19 mouse cellular contexts compared by ENCODE assay signal in the genomic region with DNA sequence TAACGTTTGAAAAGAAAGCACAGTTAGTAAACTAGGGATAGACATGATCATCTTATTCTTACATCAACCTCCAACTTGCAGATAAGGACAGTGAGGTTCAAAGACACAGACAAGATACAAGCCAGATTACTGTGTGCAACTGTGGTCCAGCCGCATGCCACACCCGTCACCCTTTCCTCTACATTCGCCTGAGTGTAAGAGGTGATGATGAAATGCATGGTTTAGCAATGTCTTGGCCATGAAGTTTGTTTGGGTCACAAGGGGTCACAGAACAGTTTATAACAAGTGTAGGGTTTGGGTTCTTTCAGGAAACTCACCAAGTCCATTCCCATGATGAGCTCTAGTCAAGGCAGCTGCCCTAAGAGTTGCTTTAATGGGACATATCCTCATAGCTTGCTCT. TPM values are rescaled to one million over a fixed set of nuclear protein-coding genes. Genes with fewer than 3 reads are reported as not detected.
DNase-seq lines count a peak whose midpoint lies in the region; ATAC-seq and TF ChIP-seq lines count a peak whose summit lies in the region.
"Had no signal": no experiment of that assay in that cellular context is flagged by ENCODE, and none has a peak within 500 bp of the region (broad histone marks: within the 10 kb centered on the region; RNA-seq: fewer than 3 reads in every experiment).

No protein-coding gene starts in this region.

- TF ChIP-seq CTCF in liver, postnatal 0 days (IDR thresholded peaks at IDR 0.05; ENCODE audit: low read depth): no peak

- H3K36me3 ChIP-seq in liver, postnatal 0 days (replicated peaks; ENCODE audit: insufficient read depth, low read length): no peaks in the 10 kb centered on the region
- no peaks in the 10 kb centered on the region for H3K36me3 ChIP-seq in liver, embryonic 12.5 days
- H3K36me3 ChIP-seq: embryonic facial prominence, embryonic 13.5 days; limb, embryonic 12.5 days; liver, embryonic 15.5 days had no signal

- H3K9me3 ChIP-seq in liver, postnatal 0 days (ENCODE audit: low read length): no peaks in the 10 kb centered on the region
- no peaks in the 10 kb centered on the region for H3K9me3 ChIP-seq in liver, embryonic 12.5 days (replicated peaks)
- H3K9me3 ChIP-seq: embryonic facial prominence, embryonic 13.5 days; limb, embryonic 12.5 days; liver, embryonic 15.5 days had no signal

- H3K4me1 ChIP-seq in liver, postnatal 0 days (ENCODE audit: insufficient read depth): peaks cover 3% of the 10 kb centered on the region
- H3K4me1 ChIP-seq in liver, embryonic 12.5 days: no peaks in the 10 kb centered on the region
- H3K4me1 ChIP-seq: embryonic facial prominence, embryonic 13.5 days; liver, embryonic 15.5 days had no signal

- 44% methylated on average over 4 of the region's 4 CpGs for WGBS in liver, postnatal 0 days (ENCODE audit: insufficient replicate concordance)
- WGBS in liver, embryonic 12.5 days (ENCODE audit: insufficient replicate concordance): 68% methylated on average over 4 of the region's 4 CpGs

- no peak for DNase-seq in liver, postnatal 0 days
- peak; percentile 81 for DNase-seq in lung, postnatal 36 days
- no peak for DNase-seq in urinary bladder, postnatal 25 days (ENCODE audit: low spot score)
- DNase-seq in right cerebral cortex, postnatal 14 days: no peak
- DNase-seq in gastrocnemius, postnatal 10 days: no peak
- DNase-seq: cerebellum, postnatal 10 days; kidney, adult 11 months; thymus, postnatal 25 days had no signal

- no peaks in the 10 kb centered on the region for H3K27me3 ChIP-seq in liver, postnatal 0 days (ENCODE audit: insufficient read depth, low read length)
- peaks cover 12% of the 10 kb centered on the region for H3K27me3 ChIP-seq in liver, embryonic 12.5 days (replicated peaks)
- H3K27me3 ChIP-seq: liver, embryonic 15.5 days had no signal

- no peak overlapping the region for H3K27ac ChIP-seq in liver, postnatal 0 days (ENCODE audit: low read depth)
- H3K27ac ChIP-seq in liver, embryonic 12.5 days: no peak overlapping the region
- H3K27ac ChIP-seq: embryonic facial prominence, embryonic 13.5 days; kidney, postnatal 0 days; limb, embryonic 12.5 days; liver, embryonic 15.5 days had no signal

- H3K9ac ChIP-seq in liver, postnatal 0 days (replicated peaks): no peak overlapping the region
- no peak overlapping the region for H3K9ac ChIP-seq in liver, embryonic 12.5 days
- H3K9ac ChIP-seq: embryonic facial prominence, embryonic 13.5 days; limb, embryonic 12.5 days; liver, embryonic 15.5 days had no signal

- no peak overlapping the region for H3K4me3 ChIP-seq in liver, postnatal 0 days (ENCODE audit: low read depth, low read length)
- H3K4me3 ChIP-seq in liver, embryonic 12.5 days: no peak overlapping the region
- H3K4me3 ChIP-seq: embryonic facial prominence, embryonic 13.5 days; limb, embryonic 12.5 days; liver, embryonic 15.5 days had no signal

- no peak overlapping the region for H3K4me2 ChIP-seq in liver, postnatal 0 days (ENCODE audit: low read depth, low read length)
- no peak overlapping the region for H3K4me2 ChIP-seq in liver, embryonic 12.5 days
- H3K4me2 ChIP-seq: embryonic facial prominence, embryonic 13.5 days; limb, embryonic 12.5 days; liver, embryonic 15.5 days had no signal

- no peak; the same call in 1 of the 2 replicates for TF ChIP-seq EP300 in liver, postnatal 0 days (IDR thresholded peaks at IDR 0.05; ENCODE audit: low read depth)

- peak; percentile 67 for ATAC-seq in liver, postnatal 0 days
- no peak for ATAC-seq in liver, embryonic 12.5 days
- ATAC-seq in granulocyte monocyte progenitor cell, adult 5-6 weeks (replicated peaks; ENCODE audit: poor library complexity, severe bottlenecking): peak; percentile 90
- ATAC-seq: activated CD4-positive, CD25-positive, alpha-beta regulatory T cell, adult 4 months; CD4-positive, CD25-positive, alpha-beta regulatory T cell, adult 4 months; forebrain, embryonic 16.5 days; hindbrain, embryonic 16.5 days; midbrain, embryonic 16.5 days had no signal

RNA-seq across cellular contexts. Expression of gene Prr5l, which starts 14.1 kb away (rescaled TPM):
- polyA plus RNA-seq in liver, postnatal 0 days (2015; fragmentation: Nextera tagmentation; extraction: Ambion mirVana): 2.9 and 4.0 TPM in 2 replicates
- 5.1 and 5.5 TPM in 2 replicates for polyA plus RNA-seq in liver, embryonic 12.5 days (2016; fragmentation: Nextera tagmentation; extraction: Ambion mirVana)
- total RNA-seq in granulocyte monocyte progenitor cell, adult 5-6 weeks (2014; fragmentation: Nextera tagmentation): not detected in 2 replicates
- not detected in 2 replicates for total RNA-seq in granulocyte monocyte progenitor cell, adult 5-6 weeks (2017)
- 1 to 10 TPM; 2.2 to 4.9 TPM for total RNA-seq in gastrocnemius, postnatal 10 days (2021)

RNA-seq across cellular contexts. Expression of gene Commd9, which starts 17.4 kb away (rescaled TPM):
- 20.6 and 23.6 TPM in 2 replicates for polyA plus RNA-seq in liver, postnatal 0 days (2015; fragmentation: Nextera tagmentation; extraction: Ambion mirVana)
- 28.8 and 29.0 TPM in 2 replicates for polyA plus RNA-seq in liver, embryonic 12.5 days (2016; fragmentation: Nextera tagmentation; extraction: Ambion mirVana)
- 13.3 and 30.9 TPM in 2 replicates for total RNA-seq in granulocyte monocyte progenitor cell, adult 5-6 weeks (2014; fragmentation: Nextera tagmentation)
- total RNA-seq in granulocyte monocyte progenitor cell, adult 5-6 weeks (2017): 24.5 and 40.7 TPM in 2 replicates
- total RNA-seq in gastrocnemius, postnatal 10 days (2021): 10 to 100 TPM; 34.5 to 36.4 TPM
